Mouse (Mus musculus) kidney, adult 18-20 months (tissue): ENCODE results near the gene Selenom.

Experiments
- DNase-seq: peaks from one replicate; pipeline ENCODE4 v3.0.0; 2021

Gene Selenom

GRCm38 (mm10) chr11:3560202-3560601 lies 45.7 kb downstream of the Selenom start:
- DNase-seq, result no peak

DNA sequence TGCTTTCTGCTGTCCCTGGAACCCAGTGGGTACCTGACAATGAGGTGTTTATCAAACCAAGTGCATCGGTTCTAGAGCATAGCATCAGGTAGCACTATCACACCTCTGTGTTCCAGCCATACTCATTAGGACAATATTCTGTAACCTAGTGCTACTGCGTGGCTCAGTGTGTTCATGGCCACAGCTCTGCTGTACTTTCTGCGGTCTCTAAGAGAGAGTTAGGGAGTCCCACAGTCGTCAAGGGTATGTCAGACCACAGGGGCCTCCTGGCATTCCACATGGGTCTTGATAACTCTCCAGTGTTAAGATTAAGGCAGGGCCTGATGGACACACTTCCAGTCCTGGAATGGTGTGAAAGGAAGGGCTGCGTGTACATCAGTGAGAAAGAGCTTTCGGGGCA lies 49.4 kb downstream of the Selenom start:
- no peak for DNase-seq

GRCm38 (mm10) chr11:3564451-3564850 lies 50.0 kb downstream of the Selenom start:
- no peak for DNase-seq

DNA sequence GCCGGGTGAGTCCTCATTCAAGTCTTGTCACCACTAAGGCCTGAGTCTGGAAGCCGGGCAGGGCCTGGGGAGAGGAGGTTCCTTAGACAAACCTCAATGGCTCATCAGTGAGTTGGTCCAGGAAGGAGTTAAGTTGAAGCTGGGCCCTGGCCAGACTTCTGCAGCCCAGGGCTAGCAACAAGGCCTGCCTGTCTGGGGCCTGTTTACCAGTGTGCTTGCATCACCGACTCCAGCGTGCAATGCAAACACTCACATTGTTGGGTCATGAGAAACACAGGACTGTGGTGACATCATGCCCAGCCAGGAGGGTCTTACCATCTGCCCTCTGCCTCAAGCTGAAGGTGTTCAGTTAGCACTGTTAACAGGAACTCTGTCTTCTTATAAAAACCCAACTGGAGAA lies 51.5 kb downstream of the Selenom start:
- no peak for DNase-seq
